Mouse (Mus musculus) limb, embryonic 10.5 days (tissue): ENCODE measurements around the gene Mbd5. TPM values are rescaled to one million over a fixed set of nuclear protein-coding genes. Genes with fewer than 3 reads are reported as not detected.

ENCODE experiments used
- DNase-seq: peaks from one replicate; pipeline ENCODE4 v3.0.0-alpha.2; 2017; ENCODE audit warnings: low spot score
- H3K27ac ChIP-seq: fragments of 300-500 bp; sonication (generic); 2 replicates; pipeline ENCODE4 v1.5.1; 2016; ENCODE audit warnings: mild to moderate bottlenecking
- H3K27me3 ChIP-seq: fragments of 300-500 bp; sonication (generic); 2 replicates; pipeline ENCODE4 v1.6.1; 2016; ENCODE audit warnings: low read depth, mild to moderate bottlenecking; ENCODE audit not compliant: poor library complexity, severe bottlenecking
- H3K36me3 ChIP-seq: fragments of 300-500 bp; sonication (generic); 2 replicates; pipeline ENCODE4 v1.6.1; 2016; ENCODE audit warnings: mild to moderate bottlenecking, moderate library complexity
- H3K4me1 ChIP-seq: fragments of 300-500 bp; sonication (generic); 2 replicates; pipeline ENCODE4 v1.6.1; 2016
- H3K4me3 ChIP-seq: fragments of 300-500 bp; sonication (generic); 2 replicates; pipeline ENCODE4 v1.5.1; 2016; ENCODE audit warnings: mild to moderate bottlenecking, moderate library complexity
- H3K9me3 ChIP-seq: fragments of 300-500 bp; sonication (generic); replicated peaks from 2 replicates; pipeline ENCODE4 v1.6.1; 2016; ENCODE audit warnings: mild to moderate bottlenecking
- WGBS: fragments of 180-500 bp; shearing (Covaris S2); methylation state at CpG from one replicate; pipeline ENCODE4 v1.1.7; 2016; 5-methylcytosine and 5-hydroxymethylcytosine counted together
- polyA plus RNA-seq: library from polyadenylated mRNA; unstranded; fragments of >200 nt; fragmentation: Nextera tagmentation; extraction: Ambion mirVana; gene quantifications from 2 replicates; pipeline ENCODE4 v1.2.1, GENCODE M21; 2016

The Mbd5 gene
- 27.7 and 28.8 TPM in 2 replicates for polyA plus RNA-seq

DNA sequence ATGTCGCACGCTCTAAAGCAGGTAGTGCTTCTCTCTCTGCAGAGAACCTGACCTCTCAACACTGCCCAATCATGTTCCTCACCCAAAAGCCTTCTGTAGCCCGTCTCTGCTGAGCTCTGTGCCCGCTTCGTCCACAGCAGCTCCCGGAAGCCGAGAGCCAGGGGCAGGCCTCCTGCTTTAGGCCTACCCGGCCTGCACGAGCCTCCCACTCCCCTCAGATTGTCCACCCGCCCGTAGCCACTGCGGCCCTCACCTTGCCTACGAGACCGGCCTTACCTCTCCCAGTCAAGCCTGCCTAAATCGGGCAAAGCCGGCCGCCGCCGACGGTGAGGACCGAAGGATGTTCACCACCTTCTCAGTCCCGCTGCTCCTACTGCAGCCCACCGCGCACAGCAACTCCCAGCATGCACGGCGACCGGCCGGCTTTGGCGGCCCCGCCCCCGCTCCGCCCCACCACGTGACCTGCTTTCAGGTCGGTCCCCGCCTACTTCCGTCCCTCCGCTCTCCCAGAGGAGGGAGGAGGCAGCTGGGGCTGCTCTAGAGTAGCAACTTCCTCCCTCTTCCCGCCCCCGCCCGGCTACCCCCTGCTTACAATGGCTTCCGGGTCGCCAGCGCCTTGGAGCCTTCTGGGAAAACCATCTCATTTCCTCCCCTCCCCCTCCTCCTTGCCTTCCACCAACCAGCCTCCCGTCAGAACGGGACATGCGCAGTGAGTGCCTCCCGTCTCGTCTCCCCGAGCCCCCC lies at the start of gene Mbd5:
Gene Mbd5, plus strand, starts transcription at position 668 of the 744 bp plus-strand sequence.
- under 1% methylated on average over 49 of the region's 49 CpGs for WGBS
- Histone ChIP-seq H3K4me3 (peak within 1 kb of the TSS; percentile 93), H3K9me3 (no peaks in the 10 kb centered on the region), H3K36me3 (no peaks in the 10 kb centered on the region), H3K27ac (peak within 1 kb of the TSS; percentile 94), H3K4me1 (peaks cover 7% of the 10 kb centered on the region; the same call in 1 of the 2 replicates), H3K27me3 (no peaks in the 10 kb centered on the region)
- peak; percentile 100 for DNase-seq

DNA sequence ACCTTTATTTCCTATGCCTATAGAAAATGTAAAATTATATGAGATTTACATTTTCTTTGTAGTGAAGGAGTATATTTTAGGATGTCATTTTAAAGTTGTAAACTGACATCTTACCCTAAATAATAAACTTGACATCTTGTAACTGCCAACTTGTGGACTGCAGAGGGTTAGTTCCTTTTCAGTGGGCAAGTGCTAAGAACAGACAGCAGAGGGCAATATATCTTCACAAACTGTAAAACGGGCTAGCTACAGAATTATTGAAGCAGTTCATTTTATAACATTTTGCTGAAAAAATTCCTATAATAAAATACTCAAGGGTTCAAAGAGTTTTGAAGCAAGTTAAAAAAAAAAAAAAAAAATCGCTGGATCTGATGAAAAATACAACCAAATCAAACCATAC lies 40.4 kb upstream of the Mbd5 start:
- Histone ChIP-seq H3K4me1 (no peaks in the 10 kb centered on the region), H3K4me3 (no peak overlapping the region), H3K9me3 (no peaks in the 10 kb centered on the region), H3K27ac (no peak overlapping the region), H3K36me3 (peaks cover 59% of the 10 kb centered on the region), H3K27me3 (no peaks in the 10 kb centered on the region)
- DNase-seq, result no peak
- 71% methylated on average over 2 of the region's 2 CpGs for WGBS

DNA sequence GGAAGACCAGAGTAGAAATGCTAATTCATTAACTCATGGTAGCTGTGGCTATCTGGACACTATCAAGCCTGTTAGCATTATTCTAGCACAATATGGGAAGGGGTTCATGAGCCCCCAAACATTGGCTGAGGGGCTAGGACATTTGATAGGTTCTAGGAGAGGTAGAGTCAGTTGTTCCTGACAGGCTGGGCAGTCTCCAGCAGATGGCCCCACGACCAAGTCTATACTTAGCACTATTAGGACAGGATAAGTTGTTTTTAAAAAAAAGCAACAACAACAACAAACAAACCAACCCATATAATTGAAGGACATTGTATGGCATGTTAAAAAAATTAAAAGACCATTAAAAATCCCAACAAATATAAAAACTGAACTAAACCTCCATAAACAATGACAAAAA lies 35.1 kb upstream of the Mbd5 start:
- H3K27ac ChIP-seq, result no peak overlapping the region
- no peaks in the 10 kb centered on the region for H3K27me3 ChIP-seq
- DNase-seq, result no peak
- H3K36me3 ChIP-seq, result peaks cover 71% of the 10 kb centered on the region
- H3K4me3 ChIP-seq, result no peak overlapping the region
- WGBS, result 90% methylated on average over 1 of the region's 1 CpGs
- no peaks in the 10 kb centered on the region for H3K4me1 ChIP-seq
- H3K9me3 ChIP-seq, result no peaks in the 10 kb centered on the region

DNA sequence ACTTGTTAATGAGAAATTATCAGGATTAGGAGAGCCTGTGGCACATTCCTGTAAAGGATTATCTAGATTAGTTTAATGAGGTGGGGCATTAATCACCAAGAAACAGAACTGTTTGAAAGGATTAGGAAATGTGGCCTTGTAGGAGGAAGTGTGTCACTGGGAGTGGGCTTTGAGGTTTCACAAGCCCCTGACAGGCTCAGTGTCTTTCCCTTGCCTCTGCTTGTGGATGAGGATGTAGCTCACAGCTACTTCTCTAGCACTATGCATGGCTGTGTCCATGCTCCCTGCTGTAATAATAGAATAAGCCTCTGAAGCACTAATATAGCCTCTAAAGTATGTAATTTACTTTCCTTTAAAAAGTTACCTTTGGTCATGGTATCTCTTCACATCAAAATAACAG lies 33.5 kb upstream of the Mbd5 start:
- H3K27ac ChIP-seq, result no peak overlapping the region
- H3K4me1 ChIP-seq, result no peaks in the 10 kb centered on the region
- DNase-seq, result no peak
- peaks cover 88% of the 10 kb centered on the region for H3K36me3 ChIP-seq
- no peaks in the 10 kb centered on the region for H3K9me3 ChIP-seq
- no peak overlapping the region for H3K4me3 ChIP-seq
- no peaks in the 10 kb centered on the region for H3K27me3 ChIP-seq

DNA sequence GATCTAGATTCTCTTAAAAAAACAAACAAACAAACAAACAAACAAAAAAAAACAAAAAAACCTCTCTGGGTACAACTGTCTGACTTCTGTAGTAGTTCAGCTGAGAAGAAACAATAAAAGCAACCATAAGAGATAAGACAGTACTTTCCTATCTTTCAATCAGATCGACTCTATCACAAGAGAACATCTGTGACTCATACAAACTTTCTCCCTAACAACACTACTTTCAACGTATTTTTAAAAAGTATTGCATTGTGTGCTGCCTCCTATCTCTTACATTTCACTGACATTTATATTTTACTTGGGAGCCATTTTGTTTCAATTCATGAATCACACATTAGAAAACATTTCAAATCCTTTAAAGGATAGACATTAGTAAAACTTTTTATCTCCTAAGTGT lies 14.2 kb upstream of the Mbd5 start:
- Histone ChIP-seq H3K4me3 (no peak overlapping the region), H3K27ac (no peak overlapping the region), H3K9me3 (no peaks in the 10 kb centered on the region), H3K4me1 (no peaks in the 10 kb centered on the region), H3K27me3 (no peaks in the 10 kb centered on the region), H3K36me3 (peaks cover 84% of the 10 kb centered on the region)
- no peak for DNase-seq
- WGBS, result 91% methylated on average over 2 of the region's 2 CpGs

DNA sequence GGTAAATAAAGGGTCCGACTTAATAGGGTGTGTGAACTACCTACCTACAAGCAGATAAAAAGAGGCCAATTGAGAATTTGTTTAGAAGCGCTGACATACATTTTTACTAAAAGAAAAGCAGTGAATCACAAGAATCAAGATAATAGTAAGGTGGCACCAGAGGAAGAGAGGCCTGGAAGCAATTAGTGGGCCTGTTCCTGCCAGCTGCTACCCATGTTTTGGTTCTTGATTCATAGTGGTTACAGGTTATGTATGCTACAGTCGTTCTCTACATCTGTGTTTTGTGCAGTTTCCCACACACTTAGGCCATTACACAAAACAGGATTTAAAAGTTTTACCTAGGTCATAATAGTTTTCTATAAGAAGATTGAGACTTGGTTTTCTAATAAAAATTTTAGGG lies 1.5 kb upstream of the Mbd5 start:
- 66% methylated on average over 3 of the region's 3 CpGs for WGBS
- no peaks in the 10 kb centered on the region for H3K36me3 ChIP-seq
- peak overlapping the region; percentile 93 for H3K4me3 ChIP-seq
- H3K9me3 ChIP-seq, result no peaks in the 10 kb centered on the region
- peak; percentile 31 for DNase-seq
- H3K27ac ChIP-seq, result no peak overlapping the region
- H3K4me1 ChIP-seq, result peaks cover 7% of the 10 kb centered on the region; the same call in 1 of the 2 replicates
- H3K27me3 ChIP-seq, result no peaks in the 10 kb centered on the region

DNA sequence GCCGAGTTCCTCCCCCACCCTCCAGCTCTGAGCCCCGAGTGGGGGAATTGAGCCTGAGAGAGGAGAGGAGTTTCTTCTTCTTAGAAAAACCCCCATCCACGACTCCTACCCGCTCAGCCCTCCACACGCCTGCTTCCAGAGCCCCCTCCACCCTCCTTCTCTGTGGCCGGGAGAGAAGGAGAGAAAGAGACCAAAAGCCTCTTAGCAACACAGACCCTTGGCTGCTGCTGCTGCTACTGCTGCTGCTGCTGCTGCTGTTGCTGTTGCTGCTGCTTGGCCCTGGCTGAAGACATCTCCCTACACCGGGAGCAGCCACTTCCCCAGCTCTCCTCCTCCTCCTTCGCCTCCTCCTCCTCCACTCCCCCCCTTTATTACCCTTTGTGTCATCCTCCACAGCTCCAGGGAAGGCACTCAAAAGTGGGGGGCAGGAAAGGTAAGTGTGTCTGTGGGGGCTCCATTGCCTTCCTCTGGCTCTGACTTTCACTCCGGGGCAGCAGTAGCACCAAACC lies 489 bp downstream of the Mbd5 start:
- H3K27me3 ChIP-seq, result no peaks in the 10 kb centered on the region
- no peaks in the 10 kb centered on the region for H3K9me3 ChIP-seq
- H3K27ac ChIP-seq, result peak overlapping the region; percentile 94
- H3K4me3 ChIP-seq, result peak overlapping the region; percentile 93
- no peaks in the 10 kb centered on the region for H3K36me3 ChIP-seq
- H3K4me1 ChIP-seq, result peaks cover 7% of the 10 kb centered on the region; the same call in 1 of the 2 replicates
- WGBS, result under 1% methylated on average over 9 of the region's 9 CpGs
- DNase-seq, result no peak

DNA sequence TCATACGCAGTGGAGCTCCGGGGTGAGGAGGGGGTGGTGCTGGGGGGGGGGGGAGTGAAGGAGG lies 776 bp downstream of the Mbd5 start, which contains the start of gene Orc4:
Gene Orc4, minus strand, starts transcription at position 26 of the 64 bp plus-strand sequence.
- H3K27me3 ChIP-seq, result no peaks in the 10 kb centered on the region
- H3K27ac ChIP-seq, result peak within 1 kb of the TSS; percentile 94
- H3K36me3 ChIP-seq, result no peaks in the 10 kb centered on the region
- no peaks in the 10 kb centered on the region for H3K9me3 ChIP-seq
- H3K4me3 ChIP-seq, result peak within 1 kb of the TSS; percentile 93
- 0% methylated on average over 2 of the region's 2 CpGs for WGBS
- H3K4me1 ChIP-seq, result peaks cover 7% of the 10 kb centered on the region; the same call in 1 of the 2 replicates
- no peak for DNase-seq

DNA sequence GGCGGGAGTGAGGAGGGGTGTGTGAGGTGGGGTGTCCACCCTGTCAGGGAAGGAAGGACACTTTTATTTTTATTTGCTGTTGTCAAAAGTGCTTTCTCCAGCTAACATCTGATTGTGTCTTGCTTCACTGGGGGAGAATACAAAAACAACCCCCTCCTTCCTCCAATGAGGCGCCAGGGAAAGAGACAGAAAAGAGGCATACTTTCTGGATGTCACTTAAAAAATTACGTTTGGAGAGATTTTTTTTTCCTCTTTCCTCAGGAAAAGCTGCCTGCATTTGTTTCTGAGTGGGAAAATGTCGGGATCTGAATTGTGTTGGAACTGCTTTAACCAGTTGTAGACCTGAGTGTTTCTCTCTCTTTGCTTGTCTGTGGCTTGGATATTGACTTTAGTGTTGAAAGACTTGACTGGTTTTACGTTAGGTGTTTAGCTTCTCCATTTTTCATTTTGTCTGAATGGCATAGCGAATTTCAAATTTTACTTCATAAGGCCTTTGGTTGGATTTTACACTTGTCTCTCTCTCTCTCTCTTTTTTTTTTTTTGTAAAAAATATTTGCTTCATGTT lies 1.1 kb downstream of the Mbd5 start:
- H3K27ac ChIP-seq, result peak overlapping the region; percentile 94
- WGBS, result 15% methylated on average over 5 of the region's 6 CpGs
- H3K4me3 ChIP-seq, result peak overlapping the region; percentile 93
- H3K9me3 ChIP-seq, result no peaks in the 10 kb centered on the region
- H3K36me3 ChIP-seq, result no peaks in the 10 kb centered on the region
- H3K4me1 ChIP-seq, result peaks cover 7% of the 10 kb centered on the region; the same call in 1 of the 2 replicates
- no peaks in the 10 kb centered on the region for H3K27me3 ChIP-seq
- no peak for DNase-seq

DNA sequence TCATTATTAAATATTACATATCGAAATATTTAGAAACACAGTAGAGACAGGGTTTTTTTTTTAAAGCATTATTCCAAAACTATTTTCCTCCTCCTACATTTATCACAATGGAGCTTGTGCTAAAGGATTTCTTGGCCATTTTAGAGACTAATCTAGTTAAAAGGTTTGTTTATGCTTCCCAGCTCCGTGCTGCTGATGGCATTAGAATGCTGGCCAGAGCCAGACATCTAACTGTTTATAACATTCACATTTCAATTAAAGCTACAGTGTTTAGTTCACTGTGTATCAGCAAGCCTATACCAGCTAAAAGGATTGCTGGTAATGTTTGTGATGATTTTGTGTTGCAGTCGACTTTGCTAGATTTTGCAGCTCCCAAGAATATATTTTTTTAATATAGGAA lies 7.3 kb downstream of the Mbd5 start:
- WGBS, result 75% methylated on average over 3 of the region's 3 CpGs
- H3K9me3 ChIP-seq, result no peaks in the 10 kb centered on the region
- no peaks in the 10 kb centered on the region for H3K27me3 ChIP-seq
- H3K4me1 ChIP-seq, result no peaks in the 10 kb centered on the region
- H3K36me3 ChIP-seq, result 0 out of 2 replicates have a peak, but pooled peaks cover 2% of the 10 kb centered on the region
- no peak overlapping the region for H3K27ac ChIP-seq
- DNase-seq, result no peak
- H3K4me3 ChIP-seq, result no peak overlapping the region

DNA sequence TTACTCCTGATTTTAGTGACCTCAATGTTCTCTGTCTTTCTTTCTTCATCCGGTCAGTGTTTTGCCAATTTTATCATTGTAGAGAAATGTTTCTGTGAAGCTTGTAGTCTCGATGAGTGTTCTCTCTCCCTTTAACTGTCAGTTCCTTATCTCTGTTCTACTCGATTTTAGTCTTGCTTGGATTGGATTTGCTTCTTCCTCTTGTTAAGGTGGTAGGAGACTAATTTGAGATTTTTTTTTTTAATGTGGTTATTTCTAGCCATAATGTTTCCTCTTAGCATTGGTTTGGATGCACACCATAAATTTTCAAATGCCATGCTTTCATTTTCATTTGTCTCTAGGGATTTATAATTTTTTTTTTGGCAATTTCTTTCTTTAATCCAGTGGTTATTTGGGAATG lies 29.6 kb downstream of the Mbd5 start:
- 90% methylated on average over 3 of the region's 3 CpGs for WGBS
- H3K9me3 ChIP-seq, result no peaks in the 10 kb centered on the region
- no peak for DNase-seq
- H3K27me3 ChIP-seq, result no peaks in the 10 kb centered on the region
- 0 out of 2 replicates have a peak, but pooled peaks cover 5% of the 10 kb centered on the region for H3K36me3 ChIP-seq
- H3K4me1 ChIP-seq, result no peaks in the 10 kb centered on the region
- H3K27ac ChIP-seq, result no peak overlapping the region
- H3K4me3 ChIP-seq, result no peak overlapping the region

DNA sequence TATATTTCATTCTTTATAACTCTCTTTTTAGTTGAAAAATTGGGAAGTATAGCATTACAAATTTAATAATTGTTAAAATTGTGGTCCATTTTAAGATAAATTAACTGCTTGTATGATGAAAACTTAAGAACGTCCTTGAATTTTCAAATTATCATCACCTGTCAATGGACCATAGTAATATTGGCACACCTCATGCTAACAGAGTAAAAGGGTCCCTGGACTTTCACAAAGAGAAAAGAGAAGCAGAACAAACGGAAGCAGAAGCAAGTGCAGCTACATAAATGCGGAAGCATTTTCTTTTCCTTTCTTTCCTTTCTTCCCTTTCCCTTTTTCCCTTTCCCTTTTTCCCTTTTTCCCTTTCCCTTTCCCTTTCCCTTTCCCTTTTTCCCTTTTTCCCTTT lies 41.0 kb downstream of the Mbd5 start:
- Histone ChIP-seq H3K4me1 (no peaks in the 10 kb centered on the region), H3K4me3 (no peak overlapping the region)
- 92% methylated on average over 3 of the region's 3 CpGs for WGBS

DNA sequence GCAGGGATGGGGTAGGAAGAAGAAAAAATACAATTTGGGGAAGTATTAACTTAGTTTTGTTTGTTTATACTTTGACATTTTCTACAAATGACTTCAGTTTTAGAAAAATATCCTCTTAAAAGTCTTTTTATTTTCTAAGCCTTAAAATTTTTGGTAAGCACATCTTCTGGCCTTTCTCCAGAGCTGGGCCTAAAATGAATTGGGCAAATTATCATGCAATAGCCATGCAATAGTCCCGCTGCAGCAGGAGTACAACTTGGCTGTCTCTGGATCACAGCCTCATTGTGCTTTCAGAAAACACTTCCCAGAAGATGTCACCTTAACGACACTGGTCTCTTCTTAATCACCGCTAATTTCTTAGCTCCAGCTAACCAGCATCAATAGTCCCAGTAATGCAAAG lies 91.2 kb downstream of the Mbd5 start:
- no peak overlapping the region for H3K27ac ChIP-seq
- 86% methylated on average over 3 of the region's 3 CpGs for WGBS
- no peak for DNase-seq
- no peaks in the 10 kb centered on the region for H3K27me3 ChIP-seq
- H3K9me3 ChIP-seq, result no peaks in the 10 kb centered on the region
- no peak overlapping the region for H3K4me3 ChIP-seq
- H3K4me1 ChIP-seq, result no peaks in the 10 kb centered on the region
- peaks cover 8% of the 10 kb centered on the region; the same call in 1 of the 2 replicates for H3K36me3 ChIP-seq

More for the DNA sequence above, 41.0 kb downstream of the Mbd5 start:
- Histone ChIP-seq H3K27me3 (no peaks in the 10 kb centered on the region), H3K36me3 (0 out of 2 replicates have a peak, but pooled peaks cover 7% of the 10 kb centered on the region), H3K9me3 (no peaks in the 10 kb centered on the region), H3K27ac (no peak overlapping the region)
- DNase-seq, result no peak
